Mouse (Mus musculus) forebrain, embryonic 15.5 days (tissue): ENCODE measurements around the gene Aip. TPM values are rescaled to one million over a fixed set of nuclear protein-coding genes. Genes with fewer than 3 reads are reported as not detected.

Experiments
- polyA plus RNA-seq: library from polyadenylated mRNA; unstranded; fragments of >200 nt; fragmentation: Nextera tagmentation; extraction: Ambion mirVana; gene quantifications from 2 replicates; pipeline ENCODE4 v1.2.1, GENCODE M21; 2015

Gene Aip
- polyA plus RNA-seq, 1 experiment from 2014 or later = 90.1 TPM

Other genes with a start within 250 kb of the Aip start
- 11.9 and 13.3 TPM in 2 replicates for gene Tcirg1, start 218.7 kb downstream of the Aip start, polyA plus RNA-seq
- gene Ndufs8, start 213.1 kb downstream of the Aip start, polyA plus RNA-seq = 195 and 201 TPM in 2 replicates
- 1.5 and 1.8 TPM in 2 replicates for gene Aldh3b1, start 196.1 kb downstream of the Aip start, polyA plus RNA-seq
- gene Unc93b1, start 190.7 kb downstream of the Aip start, polyA plus RNA-seq = 6.6 and 6.9 TPM in 2 replicates
- gene Aldh3b3, start 167.2 kb downstream of the Aip start, polyA plus RNA-seq = not detected in 2 replicates
- 0.22 and 0.28 TPM in 2 replicates for gene Aldh3b2, start 153.5 kb downstream of the Aip start, polyA plus RNA-seq
- gene Acy3, start 139.3 kb downstream of the Aip start, polyA plus RNA-seq = 1.3 and 1.4 TPM in 2 replicates
- gene Tbx10, start 133.1 kb downstream of the Aip start, polyA plus RNA-seq = 0.13 TPM in 1 of 2 replicates, not detected in the other
- 36.0 and 40.8 TPM in 2 replicates for gene Nudt8, start 125.3 kb downstream of the Aip start, polyA plus RNA-seq
- 6.8 and 7.6 TPM in 2 replicates for gene Gm49405, start 125.2 kb downstream of the Aip start, polyA plus RNA-seq
- gene Doc2g, start 122.5 kb downstream of the Aip start, polyA plus RNA-seq = 9.0 and 11.1 TPM in 2 replicates
- gene Ndufv1, start 113.1 kb downstream of the Aip start, polyA plus RNA-seq = 225 and 228 TPM in 2 replicates
- gene Gstp1, start 87.9 kb downstream of the Aip start, polyA plus RNA-seq = 421 and 426 TPM in 2 replicates
- gene Gstp2, start 79.8 kb downstream of the Aip start, polyA plus RNA-seq = 1.3 and 4.6 TPM in 2 replicates
- gene Gstp3, start 66.3 kb downstream of the Aip start, polyA plus RNA-seq = not detected in 2 replicates
- not detected in 2 replicates for gene Cabp2, start 44.3 kb downstream of the Aip start, polyA plus RNA-seq
- gene Cdk2ap2, start 28.7 kb downstream of the Aip start, polyA plus RNA-seq = 82.1 and 83.2 TPM in 2 replicates
- gene Pitpnm1, start 25.9 kb downstream of the Aip start, polyA plus RNA-seq = 40.7 and 47.2 TPM in 2 replicates
- not detected in 2 replicates for gene Gpr152, start 13.9 kb upstream of the Aip start, polyA plus RNA-seq
- gene Cabp4, start 18.2 kb upstream of the Aip start, polyA plus RNA-seq = 0.10 and 0.15 TPM in 2 replicates
- gene Coro1b, start 22.8 kb upstream of the Aip start, polyA plus RNA-seq = 144 and 145 TPM in 2 replicates
- gene Ptprcap, start 27.7 kb upstream of the Aip start, polyA plus RNA-seq = 0.59 and 1.1 TPM in 2 replicates
- 54.1 and 54.6 TPM in 2 replicates for gene Rps6kb2, start 37.5 kb upstream of the Aip start, polyA plus RNA-seq
- gene Carns1, start 49.6 kb upstream of the Aip start, polyA plus RNA-seq = 3.4 and 4.2 TPM in 2 replicates
- gene Tbc1d10c, start 65.4 kb upstream of the Aip start, polyA plus RNA-seq = 0.70 and 0.86 TPM in 2 replicates
- 560 and 578 TPM in 2 replicates for gene Ppp1ca, start 66.2 kb upstream of the Aip start, polyA plus RNA-seq
- gene Rad9a, start 75.8 kb upstream of the Aip start, polyA plus RNA-seq = 22.6 and 25.2 TPM in 2 replicates
- 0.39 and 0.43 TPM in 2 replicates for gene Clcf1, start 88.4 kb upstream of the Aip start, polyA plus RNA-seq
- gene AC109138.7, start 88.5 kb upstream of the Aip start, polyA plus RNA-seq = not detected in 2 replicates
- 17.2 and 18.1 TPM in 2 replicates for gene Pold4, start 106.0 kb upstream of the Aip start, polyA plus RNA-seq
- gene Ssh3, start 143.3 kb upstream of the Aip start, polyA plus RNA-seq = 5.2 and 6.7 TPM in 2 replicates
- 25.1 and 26.2 TPM in 2 replicates for gene Ankrd13d, start 157.3 kb upstream of the Aip start, polyA plus RNA-seq
- 20.5 and 24.9 TPM in 2 replicates for gene Grk2, start 180.4 kb upstream of the Aip start, polyA plus RNA-seq